Mouse (Mus musculus): ENCODE results near the gene Neurl3. TPM values are rescaled to one million over a fixed set of nuclear protein-coding genes. Genes with fewer than 3 reads are reported as not detected.
A peak's percentile ranks its signal among the peaks of the same experiment; 100 is the strongest.

Neurl3 gene
- total RNA-seq (2022) = 1 to 10 TPM in 1 of 4 experiments, under 1 TPM in 3; 0.27 to 1.1 (median 0.40) TPM

- no peak for DNase-seq (ENCODE audit: low spot score in 2 of 2)
Observed at GRCm38 (mm10) chr1:36274455-36274854, at the start of gene Neurl3. Gene Neurl3, minus strand, starts transcription at chr1:36274679.

DNA sequence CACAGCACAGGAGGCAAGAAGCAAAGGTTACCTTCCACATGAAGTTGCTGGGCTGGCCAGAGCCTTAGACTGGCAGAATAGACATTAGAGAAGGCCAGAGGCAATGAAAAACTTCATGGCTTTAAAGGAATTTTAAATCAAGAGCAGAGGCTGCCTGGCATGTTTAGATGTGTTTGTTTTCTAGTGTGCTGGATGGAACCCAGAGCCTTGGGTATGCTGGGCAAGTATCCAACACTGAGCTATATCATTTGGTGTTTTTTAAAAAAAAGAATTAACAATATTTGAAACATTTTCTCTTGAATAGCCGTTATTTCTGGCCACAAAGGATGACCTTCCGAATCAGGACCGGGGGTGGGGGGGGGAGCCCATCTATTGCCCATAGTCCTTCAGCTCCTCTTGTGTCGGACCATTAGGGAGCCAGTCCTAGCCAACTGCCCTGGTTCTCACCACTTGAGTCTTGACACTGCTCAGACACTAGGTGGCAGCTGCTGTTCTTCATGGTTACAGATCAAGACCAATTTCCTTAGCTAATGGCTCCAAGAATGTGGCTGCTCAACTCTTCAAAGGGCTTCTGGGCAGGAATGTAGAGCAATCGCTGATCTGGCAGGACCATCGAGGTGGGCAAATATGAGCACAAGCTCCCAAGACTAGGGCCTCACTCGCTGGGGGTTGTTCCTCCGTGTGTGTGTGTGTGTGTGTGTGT lies 49.4 kb upstream of the Neurl3 start:
- DNase-seq (ENCODE audit: low spot score in 2 of 2) = no peak

DNA sequence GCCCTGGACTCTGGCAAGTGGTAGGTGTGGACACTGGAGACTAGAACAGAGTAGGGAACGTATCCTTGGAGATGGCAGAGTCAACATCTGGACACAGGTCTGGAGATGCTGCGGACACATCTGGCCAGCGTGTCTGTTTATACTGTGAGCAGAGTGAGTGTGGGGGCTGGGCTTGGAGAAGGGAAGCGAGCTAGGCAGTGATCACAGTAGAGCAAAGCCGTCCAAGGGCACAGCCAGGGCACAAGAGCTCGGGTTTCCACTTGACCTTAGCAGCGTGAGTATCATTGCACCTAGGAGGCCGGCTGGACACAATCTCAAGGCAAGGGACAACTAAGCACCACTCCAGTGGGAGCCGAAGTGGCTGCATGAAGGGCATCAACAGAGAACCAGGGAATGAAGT lies 48.6 kb upstream of the Neurl3 start:
- DNase-seq (ENCODE audit: low spot score in 2 of 2) = peak in 1 of 2 experiments; percentile 56

DNA sequence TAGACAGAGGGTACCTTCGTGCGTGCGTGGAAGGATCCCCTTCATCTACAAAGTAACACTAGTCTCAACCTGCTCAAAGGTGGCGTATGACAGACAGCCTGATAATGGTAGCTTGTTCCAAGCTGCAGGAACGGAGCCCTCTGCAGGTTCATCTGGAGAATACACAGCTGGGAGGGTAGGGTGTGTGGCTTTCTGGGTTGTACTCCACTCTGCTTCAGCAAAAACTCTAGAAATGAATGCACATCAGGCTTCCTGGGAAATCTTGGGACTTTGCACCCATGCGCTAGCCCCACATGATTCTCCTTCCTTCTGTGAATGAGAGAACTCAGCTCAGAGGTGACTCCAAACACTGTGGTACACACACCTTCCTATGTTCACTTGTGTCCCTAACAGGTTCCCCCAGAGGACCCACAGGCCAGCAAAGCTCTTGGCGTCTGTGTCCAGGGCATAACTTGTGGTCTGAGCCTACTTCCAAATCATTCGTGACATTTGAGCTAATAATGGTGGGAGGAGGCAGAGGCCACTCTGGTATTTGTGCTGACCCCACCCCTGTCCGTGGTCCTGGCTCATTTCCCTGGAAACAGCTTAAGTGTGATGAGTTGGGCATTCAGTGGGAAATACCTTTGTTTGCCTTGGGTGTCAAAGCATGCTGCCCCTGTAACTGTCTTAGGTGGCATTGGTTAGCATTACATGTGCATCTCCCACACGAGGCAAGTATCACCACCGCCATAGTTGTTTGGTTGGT lies 47.5 kb upstream of the Neurl3 start:
- DNase-seq (ENCODE audit: low spot score in 2 of 2) = no peak

GRCm38 (mm10) chr1:36321164-36321563 lies 46.7 kb upstream of the Neurl3 start:
- no peak for DNase-seq (ENCODE audit: low spot score in 2 of 2)

DNA sequence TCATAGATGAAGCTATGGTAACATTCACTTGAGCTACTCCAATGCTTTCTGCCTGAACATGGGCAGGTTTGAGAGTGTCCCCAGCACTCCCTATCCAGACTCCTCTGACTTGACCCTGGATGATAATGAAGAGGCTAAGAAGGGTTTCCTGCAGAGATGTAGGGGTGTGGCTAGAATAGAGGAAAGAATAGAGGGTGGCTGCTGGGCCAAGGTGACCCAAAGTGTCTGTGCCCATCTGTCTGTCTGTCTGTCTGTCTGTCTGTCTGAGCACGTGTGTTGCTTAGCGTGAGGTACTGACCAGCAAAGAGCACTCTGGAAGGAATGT lies 41.3 kb upstream of the Neurl3 start:
- DNase-seq (ENCODE audit: low spot score in 2 of 2) = no peak

DNA sequence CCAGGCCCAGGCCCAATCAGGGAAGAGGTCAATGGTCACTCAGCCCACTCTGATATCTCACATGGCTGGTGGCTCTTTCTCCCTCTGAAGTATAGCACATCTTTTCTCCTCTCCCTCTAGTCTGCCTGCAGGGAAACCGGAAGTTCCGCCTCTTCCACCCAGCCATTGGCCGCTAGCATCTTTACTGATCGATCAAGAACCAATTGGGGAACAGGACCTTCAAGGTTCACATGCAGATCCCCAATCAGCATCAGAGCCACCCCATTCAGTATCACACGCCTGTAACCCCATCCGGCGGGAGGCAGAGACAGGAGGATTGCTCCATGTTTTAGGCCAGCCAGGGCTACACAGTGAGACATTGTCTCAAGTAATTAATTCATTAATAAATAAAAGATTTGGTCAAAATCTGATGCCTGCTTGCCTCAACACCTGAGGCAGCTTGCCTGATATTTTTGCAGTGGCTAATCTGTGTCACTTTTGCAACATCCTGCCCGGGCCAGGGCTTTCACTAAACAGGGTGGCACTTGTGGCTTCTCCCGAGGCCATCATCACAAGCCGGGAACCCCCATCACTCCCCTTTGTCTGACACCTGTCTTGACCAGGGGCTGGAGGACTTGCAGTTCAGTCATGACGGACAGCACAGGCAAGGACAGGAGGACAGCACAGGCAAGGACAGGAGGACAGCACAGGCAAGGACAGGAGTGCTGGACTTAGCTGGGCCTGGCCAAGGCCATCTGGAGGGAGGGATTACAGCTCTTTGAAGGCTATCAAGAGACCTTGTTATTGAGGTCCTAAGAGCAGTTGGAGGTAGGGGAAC lies 40.7 kb upstream of the Neurl3 start:
- DNase-seq (ENCODE audit: low spot score in 2 of 2) = no peak

DNA sequence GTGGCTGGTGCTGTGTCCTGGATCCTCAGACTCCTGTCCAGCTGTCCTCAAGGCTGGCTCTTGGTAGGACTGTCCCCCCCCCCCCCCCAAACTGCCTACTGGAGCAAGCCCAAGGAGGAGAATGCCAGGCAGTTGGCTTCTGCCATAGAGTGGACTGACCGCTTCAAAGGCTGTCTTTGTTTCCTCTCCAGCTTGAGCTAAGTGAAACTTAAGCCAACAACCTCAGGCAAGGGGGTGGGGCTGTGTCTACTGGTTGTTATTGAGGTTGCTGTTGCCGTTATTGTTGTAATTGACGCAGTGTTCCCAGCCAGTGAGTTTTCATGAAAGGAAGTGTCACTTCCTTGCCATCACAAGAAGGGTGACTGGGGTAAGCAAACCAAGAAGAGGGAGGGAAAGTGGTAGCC lies 35.0 kb upstream of the Neurl3 start:
- DNase-seq (ENCODE audit: low spot score in 2 of 2) = no peak

GRCm38 (mm10) chr1:36308966-36309475 lies 34.5 kb upstream of the Neurl3 start:
- DNase-seq (ENCODE audit: low spot score in 2 of 2) = no peak

DNA sequence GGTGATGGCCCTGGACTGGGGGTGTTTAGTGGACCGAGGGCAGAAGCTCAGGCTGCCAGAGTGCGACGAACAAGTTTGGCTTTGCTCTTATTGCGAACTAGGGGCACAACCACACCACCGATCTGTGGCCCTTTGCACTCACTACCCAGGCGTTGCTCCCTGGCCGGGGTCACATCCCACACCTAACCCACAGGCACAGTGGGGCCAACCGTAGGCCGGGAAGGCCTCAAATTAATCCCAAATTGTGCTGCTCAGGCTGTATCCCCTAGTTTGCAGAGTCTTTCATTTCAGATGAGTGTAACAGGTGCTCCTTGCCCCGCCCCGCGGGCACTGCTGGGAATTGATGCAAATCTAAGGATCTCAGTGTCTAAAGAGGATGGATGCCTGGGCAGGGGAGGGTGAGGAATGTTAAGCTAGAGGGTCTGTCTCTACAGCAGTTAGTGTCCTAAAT lies 34.0 kb upstream of the Neurl3 start:
- DNase-seq (ENCODE audit: low spot score in 2 of 2) = no peak

DNA sequence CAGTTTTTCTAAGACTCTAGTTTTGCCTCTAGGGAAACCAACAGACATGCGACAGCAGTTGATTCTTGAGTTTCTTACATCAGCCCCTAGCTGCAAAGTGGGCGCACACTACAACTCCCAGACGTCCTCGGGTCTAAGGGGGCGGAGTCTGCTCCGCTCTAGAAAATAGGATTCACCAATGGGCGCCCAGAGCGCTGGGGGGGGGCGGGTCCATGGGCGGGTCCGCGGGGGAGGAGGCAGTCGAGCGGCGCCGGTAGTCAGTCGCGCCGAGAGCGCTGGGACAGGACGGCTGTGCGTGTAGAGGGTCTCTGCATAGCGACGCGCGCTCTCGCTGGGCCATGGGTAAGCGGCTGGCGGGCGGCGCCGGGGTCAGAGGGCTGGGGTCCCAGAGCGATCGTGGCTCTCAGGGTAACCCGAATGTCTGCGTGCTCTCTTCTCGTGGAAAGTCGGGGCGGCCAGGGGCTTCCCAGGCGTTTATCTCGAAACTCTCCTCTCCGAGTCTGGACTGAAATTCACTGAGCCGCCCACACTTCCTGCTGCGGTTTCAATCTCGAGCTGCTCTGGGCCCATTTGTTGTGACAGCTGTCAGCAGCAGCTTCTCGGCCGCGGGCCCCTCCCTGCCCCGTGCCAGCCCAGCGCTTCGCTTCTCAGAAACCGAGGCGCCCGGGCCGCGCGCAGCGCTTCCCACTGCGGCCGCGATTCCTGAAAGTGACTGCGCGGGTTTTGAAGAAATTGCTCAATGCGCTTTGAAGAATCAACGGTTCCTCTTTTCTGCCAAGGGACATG lies 33.2 kb upstream of the Neurl3 start, which contains the start of gene Arid5a:
Arid5a (plus strand) TSS at position 239 of the 786 bp plus-strand sequence.
- peak; percentile 73 to 85 for DNase-seq (ENCODE audit: low spot score in 2 of 2)

- DNase-seq (ENCODE audit: low spot score in 2 of 2) = no peak
Observed at GRCm38 (mm10) chr1:36307121-36307494, 32.6 kb upstream of the Neurl3 start.

- no peak for DNase-seq (ENCODE audit: low spot score in 2 of 2)
Observed at GRCm38 (mm10) chr1:36306120-36306519, 31.6 kb upstream of the Neurl3 start.

DNA sequence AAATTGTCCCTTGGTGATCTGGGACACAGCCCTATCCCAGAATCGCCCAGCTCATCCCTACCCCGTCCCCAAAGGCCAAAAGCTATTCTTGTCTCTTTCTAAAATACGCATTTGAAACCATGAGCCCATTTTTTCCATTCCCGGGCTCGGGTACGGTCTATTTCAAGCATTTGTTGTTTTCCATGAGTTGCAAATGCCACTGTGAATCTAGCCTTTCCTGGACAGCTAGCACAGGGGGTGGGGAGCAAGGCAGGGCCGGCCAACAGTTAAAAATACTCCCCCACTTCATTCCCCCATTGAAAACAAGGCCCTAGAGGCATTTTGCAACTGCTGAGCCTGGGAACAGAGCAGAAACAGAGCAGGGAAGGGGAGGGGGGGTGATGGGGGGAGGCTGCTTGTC lies 30.3 kb upstream of the Neurl3 start:
- peak; percentile 74 to 79 for DNase-seq (ENCODE audit: low spot score in 2 of 2)

GRCm38 (mm10) chr1:36303381-36304320 lies 29.2 kb upstream of the Neurl3 start:
- DNase-seq (ENCODE audit: low spot score in 2 of 2) = peak; percentile 80 to 87

GRCm38 (mm10) chr1:36302957-36303356 lies 28.5 kb upstream of the Neurl3 start:
- DNase-seq (ENCODE audit: low spot score in 2 of 2) = no peak

- no peak for DNase-seq (ENCODE audit: low spot score in 2 of 2)
Observed at GRCm38 (mm10) chr1:36302273-36302672, 27.8 kb upstream of the Neurl3 start.

DNA sequence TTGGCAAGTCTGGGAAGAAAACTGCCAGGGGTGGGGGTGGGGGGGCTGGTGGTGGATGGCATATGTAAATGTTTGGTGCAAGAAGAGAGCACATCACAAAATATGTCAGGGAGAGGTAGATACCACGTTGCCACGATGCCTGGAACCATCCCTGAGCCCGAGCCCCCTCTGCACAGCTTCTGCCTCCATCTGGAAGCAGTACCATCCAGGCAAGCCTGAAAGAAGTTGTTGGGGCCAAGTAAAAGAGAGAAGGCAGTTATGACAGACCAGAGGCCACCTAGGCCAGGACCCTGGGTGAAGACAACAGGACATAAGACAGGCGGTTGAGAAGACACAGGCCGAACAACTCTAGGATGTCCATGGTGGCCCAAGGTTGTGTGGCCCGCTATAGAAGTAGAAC lies 26.0 kb upstream of the Neurl3 start:
- no peak for DNase-seq (ENCODE audit: low spot score in 2 of 2)

GRCm38 (mm10) chr1:36299676-36300075 lies 25.2 kb upstream of the Neurl3 start:
- DNase-seq (ENCODE audit: low spot score in 2 of 2) = no peak

DNA sequence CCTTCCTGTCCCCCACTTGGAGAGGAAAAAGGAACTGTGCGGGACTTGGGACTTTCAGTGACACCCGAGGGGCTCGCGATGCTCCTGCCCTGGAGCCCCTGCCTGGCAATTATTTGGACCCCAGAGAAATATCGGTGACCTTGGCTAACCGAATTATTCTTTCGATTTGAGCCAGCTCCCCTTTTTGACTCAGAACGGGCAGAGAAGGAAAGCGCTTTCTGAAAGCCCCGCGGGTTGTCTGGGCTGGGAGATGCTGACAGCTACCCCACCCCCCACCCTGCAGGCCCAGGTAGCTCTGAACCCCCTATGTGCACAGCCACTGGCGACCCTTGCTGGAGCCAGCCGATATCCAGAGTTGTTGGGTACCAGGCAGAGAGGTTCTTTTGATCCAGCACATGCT lies 24.6 kb upstream of the Neurl3 start:
- no peak for DNase-seq (ENCODE audit: low spot score in 2 of 2)

All from gastrocnemius, adult 8-10 months (tissue).